Mouse (Mus musculus) liver, adult 2 months (tissue): ENCODE data around the gene Apex1. TPM values are rescaled to one million over a fixed set of nuclear protein-coding genes. Genes with fewer than 3 reads are reported as not detected.
"Not testable (repeated sequence)": the region's sequence is repeated elsewhere in the genome, so short reads cannot be mapped to it uniquely, and the experiment has no call there.

ENCODE experiments used
- DNase-seq: peaks from one replicate; pipeline ENCODE4 v3.0.0-alpha.2; 2011; ENCODE audit warnings: low read depth, low spot score; ENCODE audit errors: extremely low read depth
- H3K27ac ChIP-seq: fragments of 200-500 bp; replicated peaks from 2 replicates; pipeline ENCODE4 v1.5.1; 2012; ENCODE audit warnings: low read depth, mild to moderate bottlenecking, control low read depth, inconsistent platforms, low read length; ENCODE audit not compliant: insufficient read depth
- H3K27me3 ChIP-seq: fragments of 200-500 bp; 2 replicates; pipeline ENCODE4 v1.6.1; 2012; ENCODE audit warnings: mild to moderate bottlenecking, moderate library complexity, low read length, inconsistent platforms; ENCODE audit not compliant: control insufficient read depth, insufficient read depth
- H3K36me3 ChIP-seq: fragments of 200-500 bp; 2 replicates; pipeline ENCODE4 v1.6.1; 2012; ENCODE audit warnings: low read length, inconsistent platforms; ENCODE audit not compliant: control insufficient read depth, insufficient read depth
- H3K4me1 ChIP-seq: fragments of 200-500 bp; 2 replicates; pipeline ENCODE4 v1.6.1; 2011; ENCODE audit warnings: low read length; ENCODE audit not compliant: control insufficient read depth, insufficient read depth
- H3K4me3 ChIP-seq: fragments of 200-500 bp; 2 replicates; pipeline ENCODE4 v1.5.1; 2011; ENCODE audit warnings: low read depth, mild to moderate bottlenecking, control low read depth, low read length, moderate library complexity; ENCODE audit not compliant: insufficient read depth
- H3K79me2 ChIP-seq: fragments of 200-500 bp; 2 replicates; pipeline ENCODE4 v1.6.1; 2012; ENCODE audit warnings: inconsistent platforms, mild to moderate bottlenecking, low read length, moderate library complexity; ENCODE audit not compliant: control insufficient read depth, insufficient read depth
- H3K9ac ChIP-seq: fragments of 200-500 bp; 2 replicates; pipeline ENCODE4 v1.6.1; 2012; ENCODE audit warnings: low read depth, mild to moderate bottlenecking, control low read depth, inconsistent platforms, low read length
- CTCF ChIP-seq: fragments of 200-500 bp; IDR thresholded peaks from 2 replicates; pipeline ENCODE4 v1.5.1; 2011; ENCODE audit warnings: low read depth, low read length, control low read depth
- POLR2A ChIP-seq: fragments of 200-500 bp; IDR thresholded peaks from 2 replicates; pipeline ENCODE4 v1.6.1; 2011; ENCODE audit warnings: low read length, control low read depth; ENCODE audit not compliant: insufficient read depth; ENCODE audit errors: extremely low read depth
- WGBS: fragments of 180-500 bp; shearing (Covaris S2); methylation state at CpG from one replicate; pipeline ENCODE4 v1.1.7; 2018; 5-methylcytosine and 5-hydroxymethylcytosine counted together
- polyA plus RNA-seq: library from polyadenylated mRNA; depleted of rRNA; stranded (reverse); fragments of >200 nt; gene quantifications from 2 replicates; pipeline ENCODE4 v1.2.3, GENCODE M21; 2012
- total RNA-seq: library from RNA; depleted of rRNA; stranded (reverse); fragments of >200 nt; gene quantifications from 2 replicates; pipeline ENCODE4 v1.2.3, GENCODE M21; 2014

Gene Apex1
- total and polyA plus RNA-seq, 2 experiments: 27.8 to 28.4 TPM

- Histone ChIP-seq H3K27ac (no peak overlapping the region), H3K4me1 (no peaks in the 10 kb centered on the region), H3K4me3 (no peak overlapping the region), H3K27me3 (no peaks in the 10 kb centered on the region), H3K9ac (no peak overlapping the region), H3K79me2 (no peaks in the 10 kb centered on the region), H3K36me3 (peaks cover 17% of the 10 kb centered on the region)
- DNase-seq: no peak
- TF ChIP-seq POLR2A: no peak
- no peak for TF ChIP-seq CTCF
- WGBS: 82% methylated on average over 3 of the region's 3 CpGs
Observed at GRCm38 (mm10) chr14:50911356-50911755, 13.4 kb upstream of the Apex1 start.

DNA sequence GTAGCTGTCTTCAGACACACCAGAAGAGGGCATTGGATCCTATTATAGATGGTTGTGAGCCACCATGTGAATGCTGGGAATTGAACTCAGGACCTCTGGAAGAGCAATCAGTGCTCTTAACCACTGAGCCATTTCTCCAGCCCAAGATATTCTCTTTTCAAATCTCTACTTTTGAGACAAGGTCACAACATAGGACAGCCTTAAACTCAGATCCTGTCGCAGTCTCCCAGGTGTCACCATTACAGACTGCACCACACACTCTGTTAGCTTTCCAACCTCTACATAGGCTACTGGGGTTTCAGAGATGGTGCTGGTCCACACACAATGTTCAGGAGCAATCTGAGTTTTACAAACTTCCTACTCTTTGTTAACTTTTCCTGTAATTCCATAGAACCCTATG is 1.3 kb upstream of the Apex1 start:
- not testable (repeated sequence) for DNase-seq, H3K4me3 ChIP-seq, H3K4me1 ChIP-seq, H3K79me2 ChIP-seq, H3K27me3 ChIP-seq, H3K27ac ChIP-seq, H3K9ac ChIP-seq
- WGBS: 49% methylated on average over 1 of the region's 1 CpGs
- peaks cover 20% of the 10 kb centered on the region for H3K36me3 ChIP-seq

DNA sequence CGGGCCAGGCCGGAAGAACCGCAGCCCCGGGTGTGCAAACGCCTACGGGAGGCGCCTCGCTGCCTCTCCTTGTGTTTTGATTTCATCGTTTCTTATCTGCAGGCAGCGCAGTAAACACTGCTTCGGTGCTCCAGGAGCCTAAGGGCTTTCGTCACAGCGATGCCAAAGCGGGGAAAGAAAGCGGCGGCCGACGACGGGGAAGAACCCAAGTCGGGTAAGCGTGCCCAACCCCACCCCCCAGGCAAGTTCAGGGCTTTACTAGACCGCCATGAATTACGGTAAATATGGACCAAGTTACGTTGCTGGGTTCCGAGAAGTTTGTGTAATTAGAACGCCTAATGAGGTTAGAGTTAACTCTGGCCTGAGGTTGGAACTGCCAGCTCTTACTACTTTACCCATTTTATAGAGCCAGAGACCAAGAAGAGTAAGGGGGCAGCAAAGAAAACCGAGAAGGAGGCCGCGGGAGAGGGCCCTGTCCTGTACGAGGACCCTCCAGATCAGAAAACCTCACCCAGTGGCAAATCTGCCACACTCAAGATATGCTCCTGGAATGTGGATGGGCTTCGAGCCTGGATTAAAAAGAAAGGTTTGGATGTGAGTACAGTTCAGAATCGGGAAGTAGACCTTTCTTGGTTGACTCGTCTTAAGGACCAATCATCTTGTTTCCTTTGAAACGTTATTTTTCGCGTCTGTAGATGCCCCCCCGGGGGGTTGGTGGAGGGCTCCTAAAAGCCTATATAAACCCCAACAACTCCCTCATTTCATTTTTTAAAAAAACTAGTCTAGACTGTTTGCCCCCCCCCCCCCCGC is 548 bp downstream of the Apex1 start:
- TF ChIP-seq CTCF (no peak), POLR2A (no peak)
- Histone ChIP-seq H3K4me1 (peaks cover 5% of the 10 kb centered on the region), H3K27me3 (no peaks in the 10 kb centered on the region), H3K79me2 (no peaks in the 10 kb centered on the region; the same call in 1 of the 2 replicates), H3K27ac (peak overlapping the region; percentile 32), H3K9ac (peak overlapping the region; percentile 71), H3K4me3 (peak overlapping the region; percentile 64), H3K36me3 (peaks cover 29% of the 10 kb centered on the region)
- WGBS: 2% methylated on average over 38 of the region's 38 CpGs
- DNase-seq: peak; percentile 31

DNA sequence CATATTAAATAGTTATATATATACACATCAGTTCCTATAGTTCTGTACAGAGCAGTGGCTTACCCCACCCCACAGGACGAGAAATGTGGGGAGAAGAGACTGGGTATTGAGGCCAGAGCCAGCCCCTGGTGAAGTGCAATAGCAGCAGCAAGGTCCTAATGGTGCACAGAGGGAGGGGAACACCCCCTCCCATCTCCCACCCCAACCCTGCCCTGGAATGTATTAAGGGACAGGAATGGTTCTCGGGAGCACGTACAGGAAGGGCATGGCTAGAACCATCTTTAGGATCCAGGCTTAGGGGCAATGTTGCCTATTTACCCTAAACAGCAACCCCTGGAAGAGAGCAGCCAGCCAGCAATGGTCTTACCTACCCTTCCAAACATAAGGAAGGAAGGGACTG is 2.6 kb downstream of the Apex1 start:
- Histone ChIP-seq H3K27ac (no peak overlapping the region), H3K27me3 (no peaks in the 10 kb centered on the region), H3K4me3 (no peak overlapping the region), H3K4me1 (peaks cover 9% of the 10 kb centered on the region), H3K36me3 (peaks cover 29% of the 10 kb centered on the region), H3K79me2 (no peaks in the 10 kb centered on the region; the same call in 1 of the 2 replicates), H3K9ac (no peak overlapping the region)
- no peak for DNase-seq
- TF ChIP-seq CTCF (no peak), POLR2A (no peak)
- WGBS: 81% methylated on average over 3 of the region's 3 CpGs

GRCm38 (mm10) chr14:50929951-50930350 is 5.2 kb downstream of the Apex1 start:
- TF ChIP-seq POLR2A: no peak
- TF ChIP-seq CTCF: no peak
- Histone ChIP-seq H3K79me2 (no peaks in the 10 kb centered on the region; the same call in 1 of the 2 replicates), H3K36me3 (peaks cover 29% of the 10 kb centered on the region), H3K27ac (peak overlapping the region; percentile 80), H3K4me3 (peak overlapping the region; percentile 68), H3K4me1 (peaks cover 9% of the 10 kb centered on the region), H3K27me3 (no peaks in the 10 kb centered on the region), H3K9ac (peak overlapping the region; percentile 83)
- WGBS: 7% methylated on average over 10 of the region's 10 CpGs
- peak; percentile 18 for DNase-seq

DNA sequence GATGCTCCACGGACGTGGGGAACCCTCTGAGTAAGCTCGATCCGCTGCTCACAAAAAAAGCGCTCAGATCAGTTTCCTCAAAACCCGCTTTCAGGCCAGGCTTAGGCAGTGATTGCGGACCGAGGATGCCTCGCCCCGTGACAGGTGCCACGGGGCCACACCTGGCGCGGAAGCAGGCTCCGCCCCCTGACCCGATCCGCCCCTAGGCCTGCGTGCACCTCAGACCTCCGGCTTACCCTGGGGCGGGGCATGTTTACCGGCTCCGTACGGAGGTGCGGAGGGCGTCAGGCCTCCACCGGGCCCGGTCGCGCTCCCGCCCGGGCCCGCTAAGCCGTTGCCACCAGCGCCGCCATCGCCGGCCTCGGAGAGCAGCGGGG is 5.6 kb downstream of the Apex1 start:
- H3K36me3 ChIP-seq: peaks cover 29% of the 10 kb centered on the region
- no peaks in the 10 kb centered on the region; the same call in 1 of the 2 replicates for H3K79me2 ChIP-seq
- peak overlapping the region; percentile 68 for H3K4me3 ChIP-seq
- under 1% methylated on average over 38 of the region's 38 CpGs for WGBS
- peaks cover 9% of the 10 kb centered on the region for H3K4me1 ChIP-seq
- no peaks in the 10 kb centered on the region for H3K27me3 ChIP-seq
- peak overlapping the region; percentile 80 for H3K27ac ChIP-seq
- peak overlapping the region; percentile 83 for H3K9ac ChIP-seq
- peak; percentile 69 for DNase-seq
- TF ChIP-seq POLR2A (no peak), CTCF (no peak)
